Mouse (Mus musculus): ENCODE data around the gene Umad1. TPM values are rescaled to one million over a fixed set of nuclear protein-coding genes. Genes with fewer than 3 reads are reported as not detected.

The Umad1 gene
- 12.2 TPM for polyA plus RNA-seq (2014; fragmentation: Illumina TruSeq; extraction: RNeasy Lipid Tissue Mini Kit (QIAGEN cat#74804); ENCODE audit: insufficient read depth, low read depth, low replicate concordance)

GRCm38 (mm10) chr6:8259004-8259666 lies at the start of gene Umad1, which contains the start of the genes Rpa3 and Gm45062:
TSS of gene Umad1 (plus strand) at chr6:8259288.
TSS of gene Rpa3 (minus strand) at chr6:8259173.
TSS of gene Gm45062 (plus strand) at chr6:8259450.

Other genes with a start within 250 kb of the Umad1 start
- 0.17 TPM for gene Col28a1, start 66.7 kb upstream of the Umad1 start, polyA plus RNA-seq (2014; fragmentation: Illumina TruSeq; extraction: RNeasy Lipid Tissue Mini Kit (QIAGEN cat#74804); ENCODE audit: insufficient read depth, low read depth, low replicate concordance)
- 5.5 TPM for gene Mios, start 50.1 kb upstream of the Umad1 start, polyA plus RNA-seq (2014; fragmentation: Illumina TruSeq; extraction: RNeasy Lipid Tissue Mini Kit (QIAGEN cat#74804); ENCODE audit: insufficient read depth, low read depth, low replicate concordance)
- 40.8 TPM for gene Rpa3, start 115 bp upstream of the Umad1 start, polyA plus RNA-seq (2014; fragmentation: Illumina TruSeq; extraction: RNeasy Lipid Tissue Mini Kit (QIAGEN cat#74804); ENCODE audit: insufficient read depth, low read depth, low replicate concordance)
- 3.9 TPM for gene Gm45062, start 162 bp downstream of the Umad1 start, polyA plus RNA-seq (2014; fragmentation: Illumina TruSeq; extraction: RNeasy Lipid Tissue Mini Kit (QIAGEN cat#74804); ENCODE audit: insufficient read depth, low read depth, low replicate concordance)